Mouse (Mus musculus) lung, postnatal 0 days (tissue): Measurements from ENCODE around the gene Dnajc3. TPM values are rescaled to one million over a fixed set of nuclear protein-coding genes. Genes with fewer than 3 reads are reported as not detected.

Source experiments
- ATAC-seq: fragments of 200-750 bp; cut with Nextera tagmentation; 2 replicates; pipeline ENCODE4 v1.8.0; 2017; ENCODE audit warnings: moderate library complexity
- DNase-seq: peaks from one replicate; pipeline ENCODE4 v3.0.0-alpha.2; 2016; ENCODE audit warnings: low spot score
- H3K27ac ChIP-seq: fragments of 300-500 bp; sonication (generic); 2 replicates; pipeline ENCODE4 v1.5.1; 2014; ENCODE audit warnings: antibody characterized with exemption, mild to moderate bottlenecking, low read length, mixed read lengths
- H3K27me3 ChIP-seq: fragments of 300-500 bp; sonication (generic); replicated peaks from 2 replicates; pipeline ENCODE4 v1.6.1; 2014; ENCODE audit warnings: low read length, mixed read lengths; ENCODE audit not compliant: insufficient read depth
- H3K36me3 ChIP-seq: fragments of 300-500 bp; sonication (generic); 2 replicates; pipeline ENCODE4 v1.6.1; 2014; ENCODE audit warnings: low read length, mixed read lengths; ENCODE audit not compliant: insufficient read depth
- H3K4me1 ChIP-seq: fragments of 300-500 bp; sonication (generic); 2 replicates; pipeline ENCODE4 v1.6.1; 2014; ENCODE audit warnings: antibody characterized with exemption, low read depth, low read length, mixed read lengths; ENCODE audit not compliant: insufficient read depth
- H3K4me2 ChIP-seq: fragments of 300-500 bp; sonication (generic); replicated peaks from 2 replicates; pipeline ENCODE4 v1.6.1; 2014; ENCODE audit warnings: low read depth, mild to moderate bottlenecking, low read length, moderate library complexity, mixed read lengths
- H3K4me3 ChIP-seq: fragments of 300-500 bp; sonication (generic); 2 replicates; pipeline ENCODE4 v1.5.1; 2014; ENCODE audit warnings: low read depth, low read length
- H3K9ac ChIP-seq: fragments of 300-500 bp; sonication (generic); replicated peaks from 2 replicates; pipeline ENCODE4 v1.6.1; 2014; ENCODE audit warnings: low read depth, mild to moderate bottlenecking
- H3K9me3 ChIP-seq: fragments of 300-500 bp; sonication (generic); 2 replicates; pipeline ENCODE4 v1.6.1; 2016; ENCODE audit warnings: low read length, mixed read lengths
- CTCF ChIP-seq: IDR thresholded peaks from 2 replicates; pipeline ENCODE4 v1.5.1; 2016; ENCODE audit warnings: antibody characterized with exemption, mild to moderate bottlenecking
- EP300 ChIP-seq: IDR thresholded peaks from 2 replicates; pipeline ENCODE4 v1.6.1; 2016; ENCODE audit warnings: antibody characterized with exemption, mild to moderate bottlenecking, control low read depth
- WGBS: fragments of 180-500 bp; shearing (Covaris S2); extraction: QIAGEN DNeasy Blood & Tissue Kit; methylation state at CpG from one replicate; pipeline ENCODE4 v1.1.7; 2014; 5-methylcytosine and 5-hydroxymethylcytosine counted together
- polyA plus RNA-seq: library from polyadenylated mRNA; unstranded; fragments of >200 nt; fragmentation: Nextera tagmentation; extraction: Ambion mirVana; gene quantifications from 2 replicates; pipeline ENCODE4 v1.2.1, GENCODE M21; 2015

The Dnajc3 gene
- polyA plus RNA-seq, 1 experiment from 2014 or later = 54.1 TPM

GRCm38 (mm10) chr14:119012607-119013431 lies 75.0 kb downstream of the Dnajc3 start:
- WGBS = 67% methylated on average over 23 of the region's 23 CpGs
- H3K4me1 ChIP-seq = no peaks in the 10 kb centered on the region
- H3K4me3 ChIP-seq = no peak overlapping the region
- no peaks in the 10 kb centered on the region for H3K27me3 ChIP-seq
- DNase-seq = no peak
- ATAC-seq = no peak
- no peak for TF ChIP-seq EP300
- no peak for TF ChIP-seq CTCF
- H3K27ac ChIP-seq = no peak overlapping the region
- no peaks in the 10 kb centered on the region for H3K9me3 ChIP-seq
- no peaks in the 10 kb centered on the region for H3K36me3 ChIP-seq
- H3K4me2 ChIP-seq = no peak overlapping the region
- no peak overlapping the region for H3K9ac ChIP-seq

- no peak overlapping the region for H3K4me3 ChIP-seq
- H3K9me3 ChIP-seq = no peaks in the 10 kb centered on the region
- no peaks in the 10 kb centered on the region for H3K27me3 ChIP-seq
- no peaks in the 10 kb centered on the region for H3K4me1 ChIP-seq
- no peak overlapping the region for H3K4me2 ChIP-seq
- no peak for TF ChIP-seq CTCF
- no peak for TF ChIP-seq EP300
- WGBS = 82% methylated on average over 12 of the region's 12 CpGs
- no peak overlapping the region for H3K9ac ChIP-seq
- ATAC-seq (no peak), DNase-seq (no peak)
- no peak overlapping the region for H3K27ac ChIP-seq
- H3K36me3 ChIP-seq = no peaks in the 10 kb centered on the region
These were observed 75.8 kb downstream of the Dnajc3 start for GRCm38 (mm10) chr14:119013549-119013948.

- no peak for ATAC-seq
- WGBS = 65% methylated on average over 5 of the region's 5 CpGs
These were observed 88.1 kb downstream of the Dnajc3 start for GRCm38 (mm10) chr14:119025889-119026288.

GRCm38 (mm10) chr14:119027130-119027529 lies 89.4 kb downstream of the Dnajc3 start:
- H3K27me3 ChIP-seq = no peaks in the 10 kb centered on the region
- H3K9me3 ChIP-seq = no peaks in the 10 kb centered on the region
- WGBS = 37% methylated on average over 4 of the region's 4 CpGs
- no peak overlapping the region for H3K9ac ChIP-seq
- H3K27ac ChIP-seq = no peak overlapping the region
- TF ChIP-seq EP300 (no peak), CTCF (peak; percentile 94)
- no peaks in the 10 kb centered on the region for H3K4me1 ChIP-seq
- DNase-seq (peak; percentile 89), ATAC-seq (peak; percentile 80)
- no peak overlapping the region for H3K4me2 ChIP-seq
- H3K36me3 ChIP-seq = no peaks in the 10 kb centered on the region
- H3K4me3 ChIP-seq = no peak overlapping the region

More at GRCm38 (mm10) chr14:119025889-119026288, 88.1 kb downstream of the Dnajc3 start:
- Histone ChIP-seq H3K9me3 (no peaks in the 10 kb centered on the region), H3K4me1 (no peaks in the 10 kb centered on the region), H3K27me3 (no peaks in the 10 kb centered on the region), H3K9ac (no peak overlapping the region), H3K36me3 (no peaks in the 10 kb centered on the region), H3K4me2 (no peak overlapping the region), H3K27ac (no peak overlapping the region), H3K4me3 (no peak overlapping the region)
- TF ChIP-seq EP300 = no peak
- TF ChIP-seq CTCF = peak; percentile 55
- DNase-seq = peak; percentile 25

GRCm38 (mm10) chr14:119027675-119028253 lies 90.0 kb downstream of the Dnajc3 start:
- no peak for TF ChIP-seq CTCF
- no peak for TF ChIP-seq EP300
- Histone ChIP-seq H3K36me3 (no peaks in the 10 kb centered on the region), H3K4me2 (no peak overlapping the region), H3K4me3 (no peak overlapping the region), H3K9ac (no peak overlapping the region), H3K27me3 (no peaks in the 10 kb centered on the region), H3K27ac (no peak overlapping the region), H3K4me1 (no peaks in the 10 kb centered on the region), H3K9me3 (no peaks in the 10 kb centered on the region)
- ATAC-seq = no peak
- DNase-seq = no peak
- 38% methylated on average over 1 of the region's 2 CpGs for WGBS

Other genes starting within 250 kb of the Dnajc3 start
- gene Abcc4, start 231.8 kb upstream of the Dnajc3 start, polyA plus RNA-seq = 1.0 and 1.2 TPM in 2 replicates
- 59.2 and 60.3 TPM in 2 replicates for gene Cldn10, start 150.1 kb upstream of the Dnajc3 start, polyA plus RNA-seq
- 4.0 and 5.0 TPM in 2 replicates for gene Dzip1, start 12.5 kb upstream of the Dnajc3 start, polyA plus RNA-seq
- 4.8 and 5.9 TPM in 2 replicates for gene Uggt2, start 161.5 kb downstream of the Dnajc3 start, polyA plus RNA-seq
- gene Hs6st3, start 200.4 kb downstream of the Dnajc3 start, polyA plus RNA-seq = 0.66 and 0.69 TPM in 2 replicates